ENCODE assay signal across 9 mouse cellular contexts in genomic region chr13:73446943-73447342, GRCm38 (mm10). TPM values are rescaled to one million over a fixed set of nuclear protein-coding genes. Genes with fewer than 3 reads are reported as not detected.
A peak's percentile ranks its signal among the peaks of the same experiment; 100 is the strongest.
DNase-seq lines count a peak whose midpoint lies in the region; ATAC-seq and TF ChIP-seq lines count a peak whose summit lies in the region.
"Had no signal": no experiment of that assay in that cellular context is flagged by ENCODE, and none has a peak within 500 bp of the region (broad histone marks: within the 10 kb centered on the region; RNA-seq: fewer than 3 reads in every experiment).

No protein-coding gene starts in this region.

- peak overlapping the region; percentile 75 for H3K27ac ChIP-seq in bone marrow, adult 2 months (ENCODE audit: control insufficient read depth, insufficient read depth, low read depth, low read length, poor library complexity)
- H3K27ac ChIP-seq in liver, postnatal 0 days (ENCODE audit: low read depth), result peak overlapping the region; percentile 94
- H3K27ac ChIP-seq in stomach, embryonic 15.5 days, result peak overlapping the region; percentile 67
- H3K27ac ChIP-seq: midbrain, embryonic 12.5 days had no signal

- no peak overlapping the region; the same call in 1 of the 2 replicates for H3K4me2 ChIP-seq in liver, postnatal 0 days (ENCODE audit: low read depth, low read length)
- H3K4me2 ChIP-seq in stomach, embryonic 15.5 days, result no peak overlapping the region
- H3K4me2 ChIP-seq: midbrain, embryonic 12.5 days had no signal

- H3K79me2 ChIP-seq in C2C12 (ENCODE audit: control insufficient read depth, insufficient read depth), result no peaks in the 10 kb centered on the region

- no peak overlapping the region for H3ac ChIP-seq in C2C12 (ENCODE audit: control insufficient read depth, insufficient read length, low read depth)

- H3K4me1 ChIP-seq in bone marrow, adult 2 months (ENCODE audit: control insufficient read depth, insufficient read depth, low read length), result peaks cover 9% of the 10 kb centered on the region
- peaks cover 56% of the 10 kb centered on the region for H3K4me1 ChIP-seq in liver, postnatal 0 days (ENCODE audit: insufficient read depth)
- H3K4me1 ChIP-seq in stomach, embryonic 15.5 days, result no peaks in the 10 kb centered on the region

- peak; percentile 52 to 63 for DNase-seq in heart, adult 18-20 months
- DNase-seq in layer of hippocampus, adult 8-10 months (ENCODE audit: low spot score in 2 of 2), result peak; percentile 53 to 56
- no peak for DNase-seq in liver, postnatal 0 days
- DNase-seq in adrenal gland, adult 18-20 months (ENCODE audit: low spot score in 2 of 2), result no peak

- 69% methylated on average over 7 of the region's 7 CpGs for WGBS in bone marrow, adult 2 months
- WGBS in liver, postnatal 0 days (ENCODE audit: insufficient replicate concordance), result 67% methylated on average over 7 of the region's 7 CpGs
- WGBS in stomach, embryonic 15.5 days, result 52% methylated on average over 7 of the region's 7 CpGs

- no peak for ATAC-seq in liver, postnatal 0 days
- peak; percentile 54; the same call in 1 of the 2 replicates for ATAC-seq in stomach, embryonic 15.5 days (ENCODE audit: insufficient read depth, low FRiP score, low read depth)
- no peak for ATAC-seq in granulocyte monocyte progenitor cell, adult 5-6 weeks (replicated peaks; ENCODE audit: poor library complexity, severe bottlenecking)

- H3K9ac ChIP-seq in liver, postnatal 0 days (replicated peaks), result 0 out of 2 replicates have a peak overlapping the region, but pooled peaks have one; percentile 35
- no peak overlapping the region for H3K9ac ChIP-seq in stomach, embryonic 15.5 days
- H3K9ac ChIP-seq: midbrain, embryonic 12.5 days had no signal

- TF ChIP-seq CTCF in C2C12 (IDR thresholded peaks at IDR 0.05; ENCODE audit: control insufficient read depth, insufficient read depth, insufficient read length), result no peak
- TF ChIP-seq CTCF in bone marrow, adult 2 months (IDR thresholded peaks at IDR 0.05; ENCODE audit: control insufficient read depth, insufficient read depth, low read length), result no peak
- no peak for TF ChIP-seq CTCF in liver, postnatal 0 days (IDR thresholded peaks at IDR 0.05; ENCODE audit: low read depth)

- H3K9me3 ChIP-seq in liver, postnatal 0 days (ENCODE audit: low read length), result no peaks in the 10 kb centered on the region
- no peaks in the 10 kb centered on the region for H3K9me3 ChIP-seq in stomach, embryonic 15.5 days
- H3K9me3 ChIP-seq: midbrain, embryonic 12.5 days had no signal

- H3K79me3 ChIP-seq in C2C12 (ENCODE audit: low read depth), result no peaks in the 10 kb centered on the region

- H3K27me3 ChIP-seq in C2C12 (ENCODE audit: control insufficient read depth, insufficient read depth, insufficient read length), result no peaks in the 10 kb centered on the region
- no peaks in the 10 kb centered on the region for H3K27me3 ChIP-seq in liver, postnatal 0 days (ENCODE audit: insufficient read depth, low read length)
- H3K27me3 ChIP-seq in stomach, embryonic 15.5 days (replicated peaks), result no peaks in the 10 kb centered on the region
- H3K27me3 ChIP-seq: midbrain, embryonic 12.5 days had no signal

- no peak for TF ChIP-seq EP300 in liver, postnatal 0 days (IDR thresholded peaks at IDR 0.05; ENCODE audit: low read depth)

- H3K4me3 ChIP-seq in C2C12 (ENCODE audit: insufficient read depth, poor library complexity, severe bottlenecking), result no peak overlapping the region
- H3K4me3 ChIP-seq in bone marrow, adult 2 months (replicated peaks; ENCODE audit: control insufficient read depth, low read depth, low read length), result no peak overlapping the region
- no peak overlapping the region for H3K4me3 ChIP-seq in liver, postnatal 0 days (ENCODE audit: low read depth, low read length)
- H3K4me3 ChIP-seq in stomach, embryonic 15.5 days (replicated peaks), result no peak overlapping the region
- H3K4me3 ChIP-seq: midbrain, embryonic 12.5 days had no signal

- no peak for TF ChIP-seq POLR2A in bone marrow, adult 2 months (IDR thresholded peaks at IDR 0.05; ENCODE audit: borderline replicate concordance, control insufficient read depth, low read depth, low read length)

- no peaks in the 10 kb centered on the region for H3K36me3 ChIP-seq in C2C12 (ENCODE audit: control insufficient read depth, insufficient read depth)
- no peaks in the 10 kb centered on the region for H3K36me3 ChIP-seq in liver, postnatal 0 days (replicated peaks; ENCODE audit: insufficient read depth, low read length)
- no peaks in the 10 kb centered on the region for H3K36me3 ChIP-seq in stomach, embryonic 15.5 days
- H3K36me3 ChIP-seq: midbrain, embryonic 12.5 days had no signal

TF ChIP-seq in C2C12, 6 proteins besides CTCF, POLR2A, EP300 and RAD21:
- TF ChIP-seq MYOD1 (IDR thresholded peaks at IDR 0.05; ENCODE audit: control insufficient read depth, insufficient read length, low read depth) (peak; percentile 67), MYOG (IDR thresholded peaks at IDR 0.05; ENCODE audit: control insufficient read depth, extremely low read depth, insufficient read length) (no peak), MAX (IDR thresholded peaks at IDR 0.05) (no peak)
TF ChIP-seq in C2C12: peak in this region for 1.

RNA-seq across cellular contexts. Expression of gene Lpcat1, which starts 20.1 kb away (rescaled TPM):
- polyA plus RNA-seq in C2C12 (2012; fragmentation: generic; extraction: Trizol), result 22.5 TPM
- polyA plus RNA-seq in bone marrow, adult 2 months (2011; ENCODE audit: insufficient read depth, insufficient read length, low replicate concordance, missing spikeins), result 92.1 and 108 TPM in 2 replicates
- total RNA-seq in heart, adult 18-20 months (2021), result 10 to 100 TPM in 1 of 2 experiments, 1 to 10 TPM in 1; 9.0 to 10.8 TPM
- 10 to 100 TPM; 33.1 to 47.9 (median 44.0) TPM for total RNA-seq in layer of hippocampus, adult 8-10 months (2022)
- 31.0 and 32.4 TPM in 2 replicates for polyA plus RNA-seq in liver, postnatal 0 days (2015; fragmentation: Nextera tagmentation; extraction: Ambion mirVana)
- polyA plus RNA-seq in stomach, embryonic 15.5 days (2015; fragmentation: Nextera tagmentation; extraction: Ambion mirVana), result 26.8 and 33.6 TPM in 2 replicates
- total RNA-seq in granulocyte monocyte progenitor cell, adult 5-6 weeks (2014; fragmentation: Nextera tagmentation), result 16.0 and 19.0 TPM in 2 replicates
- 19.8 and 32.3 TPM in 2 replicates for total RNA-seq in granulocyte monocyte progenitor cell, adult 5-6 weeks (2017)
- 10 to 100 TPM; 11.7 to 14.0 TPM for total RNA-seq in adrenal gland, adult 18-20 months (2021)

Comparison
In these comparisons a context has a peak if more than half of its experiments do, and no peak if none do; other contexts are left out.
1. DNase-seq: peak in heart, adult 18-20 months (2 of 2) and layer of hippocampus, adult 8-10 months (2 of 2); none in liver, postnatal 0 days (single experiment) and adrenal gland, adult 18-20 months (0 of 2).
2. Peak in every context shown above with its lines, with median percentiles within 50 percentile points of each other: H3K27ac ChIP-seq.